Mouse (Mus musculus): ENCODE results near the gene Psmd9. TPM values are rescaled to one million over a fixed set of nuclear protein-coding genes. Genes with fewer than 3 reads are reported as not detected.

Gene Psmd9
- polyA plus RNA-seq, 1 experiment: 21.9 TPM

DNA sequence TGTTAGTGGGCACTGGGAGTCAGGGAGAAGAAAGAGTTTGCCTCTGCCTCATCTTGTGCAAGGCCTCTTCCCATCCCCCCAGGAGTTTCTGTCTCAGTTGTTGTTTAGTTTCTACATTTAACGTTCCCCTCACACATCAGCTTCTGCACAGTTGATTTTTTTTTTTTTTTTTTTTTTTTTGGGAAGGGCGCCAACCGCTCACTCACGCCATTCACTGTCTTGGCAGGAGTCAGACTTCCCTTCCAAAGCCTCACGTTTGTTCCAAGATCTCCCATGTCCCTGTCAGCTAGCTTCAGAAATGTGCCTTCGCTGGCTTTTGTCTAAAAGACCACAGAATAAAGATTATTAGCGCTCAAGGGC is 108.1 kb downstream of the Psmd9 start:
- H3K36me3 ChIP-seq (ENCODE audit: control insufficient read depth, insufficient read depth, low read length): no peaks in the 10 kb centered on the region
- no peaks in the 10 kb centered on the region for H3K27me3 ChIP-seq (ENCODE audit: control insufficient read depth, insufficient read depth, low read length)
- no peak overlapping the region for H3K27ac ChIP-seq (ENCODE audit: insufficient read depth, low read depth, low read length)
- no peak for TF ChIP-seq CTCF (IDR thresholded peaks at IDR 0.05; ENCODE audit: extremely low read depth, insufficient read length, insufficient replicate concordance, low read depth, low read length)
- TF ChIP-seq POLR2A (IDR thresholded peaks at IDR 0.05; ENCODE audit: low read depth, low read length): no peak
- H3K4me1 ChIP-seq (ENCODE audit: control insufficient read depth, insufficient read depth, insufficient read length, low read length): no peaks in the 10 kb centered on the region
- H3K4me3 ChIP-seq (ENCODE audit: low read depth, low read length): no peak overlapping the region
- whole genome bisulfite sequencing: 58% methylated on average over 7 of the region's 7 CpGs

DNA sequence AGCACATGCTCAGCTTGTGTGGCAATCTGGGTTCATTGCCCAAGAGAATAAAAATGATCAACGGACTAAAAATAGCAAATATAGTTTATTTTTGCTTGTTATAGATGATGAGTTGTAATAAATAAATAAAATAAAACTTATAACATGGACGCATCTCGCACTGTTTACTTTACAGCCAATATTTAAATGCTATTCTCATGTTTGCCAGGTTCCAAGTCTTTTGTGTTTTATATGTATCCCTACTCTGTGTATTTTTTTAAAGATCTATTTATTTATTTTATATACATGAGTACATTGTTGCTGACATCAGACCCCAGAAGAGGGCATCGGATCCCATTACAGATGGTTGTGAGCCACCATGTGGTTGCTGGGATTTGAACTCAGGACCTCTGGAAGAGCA is 108.5 kb downstream of the Psmd9 start:
- Histone ChIP-seq H3K4me3 (ENCODE audit: low read depth, low read length) (no peak overlapping the region), H3K27me3 (ENCODE audit: control insufficient read depth, insufficient read depth, low read length) (no peaks in the 10 kb centered on the region), H3K36me3 (ENCODE audit: control insufficient read depth, insufficient read depth, low read length) (no peaks in the 10 kb centered on the region), H3K4me1 (ENCODE audit: control insufficient read depth, insufficient read depth, insufficient read length, low read length) (no peaks in the 10 kb centered on the region), H3K27ac (ENCODE audit: insufficient read depth, low read depth, low read length) (no peak overlapping the region)
- no peak for TF ChIP-seq CTCF (IDR thresholded peaks at IDR 0.05; ENCODE audit: extremely low read depth, insufficient read length, insufficient replicate concordance, low read depth, low read length)
- no peak for TF ChIP-seq POLR2A (IDR thresholded peaks at IDR 0.05; ENCODE audit: low read depth, low read length)
- 77% methylated on average over 4 of the region's 4 CpGs for WGBS

DNA sequence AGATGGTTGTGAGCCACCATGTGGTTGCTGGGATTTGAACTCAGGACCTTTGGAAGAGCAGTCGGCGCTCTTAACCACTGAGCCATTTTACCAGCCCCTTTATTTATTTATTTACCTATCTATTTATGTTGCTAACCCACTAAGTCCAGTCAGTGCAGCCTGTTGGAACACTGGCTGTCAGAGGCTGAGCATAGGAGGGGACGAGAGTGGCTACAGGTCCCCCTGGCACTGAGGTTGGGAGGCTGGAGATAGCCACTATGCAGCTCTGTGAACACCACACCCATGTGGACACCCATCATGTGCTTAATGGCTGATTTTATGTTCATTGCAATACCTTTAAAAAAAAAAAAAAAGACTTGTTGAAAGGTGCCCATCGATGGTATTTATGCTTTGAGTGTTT is 110.0 kb downstream of the Psmd9 start:
- Histone ChIP-seq H3K4me3 (ENCODE audit: low read depth, low read length) (no peak overlapping the region), H3K4me1 (ENCODE audit: control insufficient read depth, insufficient read depth, insufficient read length, low read length) (no peaks in the 10 kb centered on the region), H3K36me3 (ENCODE audit: control insufficient read depth, insufficient read depth, low read length) (no peaks in the 10 kb centered on the region), H3K27ac (ENCODE audit: insufficient read depth, low read depth, low read length) (no peak overlapping the region), H3K27me3 (ENCODE audit: control insufficient read depth, insufficient read depth, low read length) (no peaks in the 10 kb centered on the region)
- TF ChIP-seq POLR2A (IDR thresholded peaks at IDR 0.05; ENCODE audit: low read depth, low read length): no peak
- no peak for TF ChIP-seq CTCF (IDR thresholded peaks at IDR 0.05; ENCODE audit: extremely low read depth, insufficient read length, insufficient replicate concordance, low read depth, low read length)
- WGBS: 87% methylated on average over 4 of the region's 4 CpGs

DNA sequence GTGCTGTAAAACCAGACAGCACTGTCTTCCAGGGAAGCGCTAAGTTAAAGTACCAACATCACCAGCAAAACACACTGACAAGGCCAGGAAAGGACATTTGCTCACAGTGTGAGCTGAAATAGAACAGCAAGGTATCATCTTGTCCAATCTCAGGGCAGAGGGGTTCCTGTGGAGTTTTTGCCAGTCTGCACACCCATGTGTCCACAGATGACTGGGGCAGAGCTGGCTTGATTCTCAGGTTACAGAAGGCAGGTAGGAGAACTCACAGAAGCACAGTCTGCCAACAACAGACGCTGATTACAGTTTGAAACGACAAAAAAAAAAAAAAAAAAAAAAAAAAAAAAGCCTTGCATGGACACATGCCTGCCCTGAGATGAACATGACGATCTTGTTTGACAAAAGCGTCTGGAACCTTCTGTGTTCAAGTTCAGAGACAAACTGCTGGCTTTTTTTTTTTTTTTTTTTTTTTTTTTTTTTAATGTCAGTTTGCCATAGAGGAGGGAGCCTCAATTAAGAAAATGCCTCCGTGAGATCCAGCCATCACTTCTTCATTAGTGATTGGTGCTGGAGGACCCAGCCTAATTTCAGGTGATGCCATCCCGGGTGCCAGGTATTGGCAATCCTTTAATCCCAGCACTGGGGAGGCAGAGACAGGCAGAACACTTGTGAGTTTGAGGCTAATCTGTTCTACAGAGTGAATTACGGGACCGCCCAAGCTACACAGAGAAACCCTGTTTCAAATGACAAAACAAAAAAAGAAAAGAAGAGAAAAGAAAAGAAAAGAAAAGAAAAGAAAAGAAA is 112.3 kb downstream of the Psmd9 start:
- 65% methylated on average over 9 of the region's 9 CpGs for WGBS
- Histone ChIP-seq H3K27me3 (ENCODE audit: control insufficient read depth, insufficient read depth, low read length) (no peaks in the 10 kb centered on the region), H3K36me3 (ENCODE audit: control insufficient read depth, insufficient read depth, low read length) (no peaks in the 10 kb centered on the region), H3K4me1 (ENCODE audit: control insufficient read depth, insufficient read depth, insufficient read length, low read length) (no peaks in the 10 kb centered on the region), H3K27ac (ENCODE audit: insufficient read depth, low read depth, low read length) (no peak overlapping the region), H3K4me3 (ENCODE audit: low read depth, low read length) (no peak overlapping the region)
- TF ChIP-seq CTCF (IDR thresholded peaks at IDR 0.05; ENCODE audit: extremely low read depth, insufficient read length, insufficient replicate concordance, low read depth, low read length): no peak
- no peak for TF ChIP-seq POLR2A (IDR thresholded peaks at IDR 0.05; ENCODE audit: low read depth, low read length)

DNA sequence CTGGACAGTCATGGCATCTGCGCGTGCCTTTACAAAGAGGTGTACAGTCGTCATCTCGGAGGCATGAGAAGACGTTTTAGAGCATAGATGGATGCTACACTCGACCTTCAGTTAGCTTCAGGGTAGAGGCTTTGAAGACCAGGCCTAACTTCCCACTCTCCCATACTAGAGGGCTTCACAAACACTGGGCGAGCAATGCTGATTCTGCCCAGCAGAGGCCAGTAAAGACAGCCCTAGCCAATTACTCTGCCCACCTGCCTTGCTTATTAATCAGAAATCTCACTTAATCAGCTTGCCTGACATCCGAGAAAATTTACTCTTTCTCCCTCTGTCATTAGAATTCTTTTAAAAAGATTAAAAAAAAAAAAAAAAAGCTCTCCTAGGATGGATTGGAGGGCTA is 116.0 kb downstream of the Psmd9 start:
- WGBS: 43% methylated on average over 8 of the region's 8 CpGs
- Histone ChIP-seq H3K27ac (ENCODE audit: insufficient read depth, low read depth, low read length) (no peak overlapping the region), H3K27me3 (ENCODE audit: control insufficient read depth, insufficient read depth, low read length) (no peaks in the 10 kb centered on the region), H3K4me1 (ENCODE audit: control insufficient read depth, insufficient read depth, insufficient read length, low read length) (no peaks in the 10 kb centered on the region), H3K4me3 (ENCODE audit: low read depth, low read length) (no peak overlapping the region), H3K36me3 (ENCODE audit: control insufficient read depth, insufficient read depth, low read length) (no peaks in the 10 kb centered on the region)
- TF ChIP-seq CTCF (IDR thresholded peaks at IDR 0.05; ENCODE audit: extremely low read depth, insufficient read length, insufficient replicate concordance, low read depth, low read length): peak; percentile 40; the same call in 1 of the 2 replicates
- no peak for TF ChIP-seq POLR2A (IDR thresholded peaks at IDR 0.05; ENCODE audit: low read depth, low read length)

DNA sequence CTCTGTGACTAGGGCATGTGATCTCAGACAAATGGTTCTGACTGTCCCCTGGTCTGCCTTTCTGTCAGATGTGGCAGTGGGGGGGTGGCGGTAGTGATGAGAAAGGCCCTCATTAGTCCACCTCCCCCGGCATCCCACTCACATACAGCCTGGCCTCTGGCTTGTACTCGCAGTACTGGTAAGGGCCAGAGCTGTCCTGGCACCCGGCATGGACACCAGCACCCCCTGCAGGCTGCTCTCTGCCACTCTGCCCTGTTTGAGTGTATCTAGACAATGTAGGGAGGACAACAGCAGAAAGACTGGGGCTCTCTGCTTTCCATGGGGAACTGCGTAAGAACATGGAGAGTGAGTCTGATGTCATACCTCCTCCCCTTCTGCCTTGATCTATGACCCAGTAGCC is 118.9 kb downstream of the Psmd9 start:
- no peaks in the 10 kb centered on the region for H3K4me1 ChIP-seq (ENCODE audit: control insufficient read depth, insufficient read depth, insufficient read length, low read length)
- H3K4me3 ChIP-seq (ENCODE audit: low read depth, low read length): no peak overlapping the region
- 80% methylated on average over 5 of the region's 5 CpGs for WGBS
- H3K36me3 ChIP-seq (ENCODE audit: control insufficient read depth, insufficient read depth, low read length): no peaks in the 10 kb centered on the region
- no peaks in the 10 kb centered on the region for H3K27me3 ChIP-seq (ENCODE audit: control insufficient read depth, insufficient read depth, low read length)
- TF ChIP-seq POLR2A (IDR thresholded peaks at IDR 0.05; ENCODE audit: low read depth, low read length) (no peak), CTCF (IDR thresholded peaks at IDR 0.05; ENCODE audit: extremely low read depth, insufficient read length, insufficient replicate concordance, low read depth, low read length) (no peak)
- H3K27ac ChIP-seq (ENCODE audit: insufficient read depth, low read depth, low read length): no peak overlapping the region

DNA sequence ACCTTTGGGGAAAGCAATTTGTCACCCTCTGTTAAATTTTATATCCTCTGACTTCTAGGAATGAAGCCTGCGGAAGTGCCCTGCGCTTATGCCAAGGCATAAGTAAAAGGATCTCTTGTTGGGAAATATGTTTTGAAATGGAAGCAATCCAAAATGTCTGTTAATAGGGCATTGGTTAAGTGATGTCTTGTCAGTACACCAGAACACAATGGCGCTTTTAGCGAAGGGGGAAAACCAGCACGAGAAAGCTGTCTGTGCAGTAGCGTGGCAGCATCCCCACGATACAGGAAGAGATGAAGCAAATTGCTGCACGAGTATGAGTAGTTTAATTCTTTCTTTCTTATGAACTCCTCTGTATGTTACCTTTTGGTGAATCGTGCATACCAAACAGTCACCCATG is 125.4 kb downstream of the Psmd9 start:
- Histone ChIP-seq H3K4me1 (ENCODE audit: control insufficient read depth, insufficient read depth, insufficient read length, low read length) (no peaks in the 10 kb centered on the region), H3K4me3 (ENCODE audit: low read depth, low read length) (no peak overlapping the region), H3K36me3 (ENCODE audit: control insufficient read depth, insufficient read depth, low read length) (no peaks in the 10 kb centered on the region), H3K27me3 (ENCODE audit: control insufficient read depth, insufficient read depth, low read length) (no peaks in the 10 kb centered on the region; the same call in 1 of the 2 replicates), H3K27ac (ENCODE audit: insufficient read depth, low read depth, low read length) (no peak overlapping the region)
- WGBS: 81% methylated on average over 9 of the region's 9 CpGs
- no peak for TF ChIP-seq CTCF (IDR thresholded peaks at IDR 0.05; ENCODE audit: extremely low read depth, insufficient read length, insufficient replicate concordance, low read depth, low read length)
- TF ChIP-seq POLR2A (IDR thresholded peaks at IDR 0.05; ENCODE audit: low read depth, low read length): no peak

Measured in small intestine, adult 2 months (tissue).